Mouse (Mus musculus): ENCODE measurements around the gene Ypel3.

- TF ChIP-seq CTCF (conservative IDR thresholded peaks at IDR 0.05; ENCODE audit: low read length) (no peak), NANOG (IDR thresholded peaks at IDR 0.05; ENCODE audit: borderline replicate concordance, low read length) (no peak)
Observed at GRCm38 (mm10) chr7:126802134-126802889, 25.6 kb downstream of the Ypel3 start.
